Mouse (Mus musculus): ENCODE data around the gene Rftn1. TPM values are rescaled to one million over a fixed set of nuclear protein-coding genes. Genes with fewer than 3 reads are reported as not detected.

Rftn1 gene
- total RNA-seq, 2 experiments from 2014 or later = 8.4 to 9.4 TPM

DNA sequence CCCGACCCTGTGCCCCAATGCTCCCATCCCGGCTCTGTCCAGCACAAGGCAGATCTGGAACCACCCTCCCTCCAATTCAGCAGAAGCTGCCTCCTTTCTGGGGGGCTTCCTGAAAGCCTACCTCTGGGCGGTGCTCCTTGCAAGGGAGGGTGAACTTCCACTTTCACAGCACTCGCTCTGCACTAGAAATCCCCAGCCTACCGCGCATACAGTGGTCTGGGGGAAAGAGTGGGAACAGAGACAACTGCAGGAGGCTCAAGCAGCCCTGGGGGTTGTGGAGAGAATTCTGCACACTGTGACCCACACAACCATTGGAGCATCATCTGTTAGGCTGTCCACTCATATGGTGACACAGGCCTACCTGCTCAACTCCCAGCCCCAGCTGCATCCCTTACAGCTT, 30.7 kb downstream of the Rftn1 start:
- H3K27ac ChIP-seq = no peak overlapping the region
- no peak for DNase-seq (ENCODE audit: extremely low spot score in 1 of 2, low spot score in 2 of 2)
- intact Hi-C loops (cut with DNase I) = no loop called here
- no peak overlapping the region for H3K4me3 ChIP-seq
- no peak for TF ChIP-seq CTCF (IDR thresholded peaks at IDR 0.05)

- Histone ChIP-seq H3K27ac (no peak overlapping the region), H3K4me3 (no peak overlapping the region)
- DNase-seq (ENCODE audit: extremely low spot score in 1 of 2, low spot score in 2 of 2) = no peak
- intact Hi-C loops (cut with DNase I) = no loop called here
- no peak for TF ChIP-seq CTCF (IDR thresholded peaks at IDR 0.05)
Observed at GRCm38 (mm10) chr17:50158565-50158964, 31.9 kb downstream of the Rftn1 start.

DNA sequence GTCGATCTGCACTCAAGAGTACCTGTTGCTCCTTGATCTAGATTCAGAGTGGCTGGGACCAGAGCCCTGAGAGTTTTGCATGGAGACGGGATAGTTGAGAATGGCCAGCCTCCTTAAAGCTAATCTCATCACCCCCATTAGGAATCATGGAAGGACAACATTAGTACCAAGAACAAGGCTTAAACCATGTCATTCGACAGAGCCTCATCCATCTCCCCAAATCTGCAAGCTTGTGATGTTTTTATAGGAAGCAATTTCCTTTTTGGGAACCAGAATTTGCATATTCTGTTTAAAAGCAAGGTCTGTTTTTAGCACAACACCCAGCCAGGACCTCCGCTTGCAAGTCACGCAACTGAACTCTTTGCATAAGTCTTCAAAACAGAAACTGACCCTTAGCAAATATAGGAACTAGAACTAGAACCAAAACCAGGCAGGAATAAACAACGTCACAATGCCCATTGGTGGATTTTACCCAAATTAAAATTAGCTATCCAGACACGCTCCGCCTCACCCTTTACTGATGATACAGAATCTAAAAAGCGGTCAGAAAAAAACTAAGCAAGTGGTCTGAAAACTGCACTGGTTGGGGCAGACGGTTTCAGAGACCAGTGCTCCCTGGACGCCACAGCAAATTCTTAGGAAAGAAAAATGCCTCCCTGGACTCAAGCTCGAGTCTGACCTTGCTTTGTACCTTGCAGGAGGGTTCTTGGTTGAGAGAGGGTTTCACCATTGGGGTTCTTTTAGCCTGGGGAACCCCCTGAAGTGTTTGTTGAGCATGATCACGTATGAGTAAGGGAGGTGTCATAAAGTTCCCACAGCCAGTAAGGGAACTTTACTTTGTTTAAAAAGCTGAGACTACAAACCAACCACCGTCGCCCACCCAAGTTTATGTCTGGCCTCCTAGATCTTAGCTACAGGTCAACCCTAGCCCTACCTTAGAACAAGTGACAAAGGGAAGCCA, 33.0 kb downstream of the Rftn1 start:
- no peak for TF ChIP-seq CTCF (IDR thresholded peaks at IDR 0.05)
- intact Hi-C loops (cut with DNase I) = no loop called here

DNA sequence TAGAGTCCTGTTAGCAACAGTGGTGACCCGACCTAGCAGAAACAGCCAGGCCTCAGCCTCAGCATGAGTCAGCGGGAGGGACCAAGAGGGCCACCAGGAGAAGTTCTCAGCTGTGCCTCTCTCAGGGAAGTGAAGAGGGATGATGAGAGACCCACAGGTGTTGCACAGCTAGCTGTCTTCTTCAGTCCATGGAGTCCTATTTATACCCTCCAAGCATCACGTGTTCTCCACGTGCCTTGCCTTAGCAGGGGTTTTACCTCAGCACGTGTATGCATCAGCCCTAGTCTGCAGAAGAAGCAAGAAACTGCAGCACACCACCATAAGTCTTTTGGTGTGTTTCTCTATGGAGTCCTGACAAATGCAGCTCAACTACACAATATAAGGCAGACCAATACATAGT, 38.4 kb downstream of the Rftn1 start:
- Histone ChIP-seq H3K27ac (no peak overlapping the region), H3K4me3 (no peak overlapping the region)
- no peak for TF ChIP-seq CTCF (IDR thresholded peaks at IDR 0.05)
- intact Hi-C loops (cut with DNase I) = no loop called here
- DNase-seq (ENCODE audit: extremely low spot score in 1 of 2, low spot score in 2 of 2) = no peak

More for the DNA sequence above, 33.0 kb downstream of the Rftn1 start:
- H3K27ac ChIP-seq = no peak overlapping the region
- no peak overlapping the region for H3K4me3 ChIP-seq
- no peak for DNase-seq (ENCODE audit: extremely low spot score in 1 of 2, low spot score in 2 of 2)

- no peak for DNase-seq (ENCODE audit: extremely low spot score in 1 of 2, low spot score in 2 of 2)
- intact Hi-C loops (cut with DNase I) = no loop called here
- no peak for TF ChIP-seq CTCF (IDR thresholded peaks at IDR 0.05)
- H3K27ac ChIP-seq = no peak overlapping the region
- no peak overlapping the region for H3K4me3 ChIP-seq
Observed at GRCm38 (mm10) chr17:50151208-50151723, 39.2 kb downstream of the Rftn1 start.

DNA sequence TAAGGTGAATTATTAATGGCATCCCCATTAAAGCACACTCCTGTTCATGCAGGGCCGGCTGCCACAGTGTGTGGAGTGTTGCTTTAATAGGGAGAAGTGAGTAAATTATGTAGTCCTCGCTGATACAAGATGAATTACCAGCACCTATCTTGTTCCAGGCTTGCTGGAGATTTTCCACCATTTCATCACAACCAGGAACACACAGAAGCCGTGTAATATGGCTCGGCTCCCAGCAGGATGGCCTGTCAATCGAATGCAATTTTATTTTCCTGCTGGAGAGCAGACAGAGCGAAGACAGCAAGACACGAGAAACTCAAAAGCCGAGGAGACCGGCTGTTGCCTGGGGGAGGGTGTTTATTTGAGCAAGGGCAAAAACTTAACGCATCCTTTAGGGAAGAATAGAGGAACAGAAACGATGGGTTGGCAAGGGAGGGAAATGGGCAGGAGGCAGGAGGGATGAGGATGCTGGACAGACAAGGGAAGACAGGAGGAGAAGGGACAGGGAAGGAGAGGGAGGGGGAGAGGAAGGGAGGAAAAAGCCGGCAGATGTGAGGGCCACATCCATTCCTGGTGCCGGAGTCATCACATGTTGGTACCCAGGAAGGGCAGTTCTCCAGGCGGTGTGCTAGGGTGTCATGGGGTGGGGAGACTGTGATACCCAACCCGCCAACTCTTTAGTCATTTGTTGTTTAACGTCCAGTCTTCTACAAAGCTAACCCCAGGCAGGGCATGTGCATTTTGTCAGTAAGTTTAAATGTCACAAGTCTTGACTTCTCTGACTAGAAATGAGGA, 39.9 kb downstream of the Rftn1 start:
- Histone ChIP-seq H3K4me3 (no peak overlapping the region), H3K27ac (no peak overlapping the region)
- intact Hi-C loops (cut with DNase I) = no loop called here
- DNase-seq (ENCODE audit: extremely low spot score in 1 of 2, low spot score in 2 of 2) = peak in 1 of 2 experiments; percentile 24
- no peak for TF ChIP-seq CTCF (IDR thresholded peaks at IDR 0.05)

- Histone ChIP-seq H3K4me3 (no peak overlapping the region), H3K27ac (no peak overlapping the region)
- intact Hi-C loops (cut with DNase I) = no loop called here
- DNase-seq (ENCODE audit: extremely low spot score in 1 of 2, low spot score in 2 of 2) = no peak
- no peak for TF ChIP-seq CTCF (IDR thresholded peaks at IDR 0.05)
Observed at GRCm38 (mm10) chr17:50149690-50150210, 40.7 kb downstream of the Rftn1 start.

DNA sequence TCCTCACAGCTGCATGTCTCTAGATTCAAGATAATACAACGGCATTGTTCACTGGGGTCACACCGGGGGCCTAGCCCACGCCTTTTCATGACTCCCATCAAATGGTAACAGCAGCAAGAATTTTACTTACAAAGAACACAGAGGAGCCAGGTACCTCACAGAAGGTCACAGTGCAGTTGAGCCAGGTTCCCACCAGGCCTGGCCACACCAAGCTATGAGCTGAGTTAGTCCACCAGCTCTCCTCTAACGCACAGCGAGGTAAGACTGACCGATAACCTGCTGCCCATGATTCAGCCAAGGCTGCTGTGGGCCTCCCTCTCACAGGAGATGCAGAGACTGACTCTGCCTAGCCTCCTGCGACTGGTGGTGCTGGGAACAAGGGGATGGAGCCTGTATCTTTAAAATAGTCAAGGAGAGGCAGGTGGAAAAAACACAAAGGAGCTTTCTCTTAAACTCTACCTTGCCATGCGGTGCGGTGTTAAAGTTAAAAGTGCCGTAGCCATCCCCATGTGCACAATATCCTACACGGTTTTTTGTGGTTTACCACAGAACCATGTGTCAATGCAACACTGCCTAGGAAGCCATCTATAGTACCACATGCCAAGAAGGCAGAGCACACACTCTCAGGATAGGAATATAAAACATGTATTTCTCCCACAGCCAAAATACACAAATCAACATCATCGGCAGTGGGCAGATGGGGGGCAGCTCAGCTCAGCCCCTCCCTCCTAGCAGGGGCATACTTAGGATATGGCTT, 42.5 kb downstream of the Rftn1 start:
- intact Hi-C loops (cut with DNase I) = no loop called here
- DNase-seq (ENCODE audit: extremely low spot score in 1 of 2, low spot score in 2 of 2) = no peak
- Histone ChIP-seq H3K27ac (no peak overlapping the region), H3K4me3 (no peak overlapping the region)
- TF ChIP-seq CTCF (IDR thresholded peaks at IDR 0.05) = no peak

DNA sequence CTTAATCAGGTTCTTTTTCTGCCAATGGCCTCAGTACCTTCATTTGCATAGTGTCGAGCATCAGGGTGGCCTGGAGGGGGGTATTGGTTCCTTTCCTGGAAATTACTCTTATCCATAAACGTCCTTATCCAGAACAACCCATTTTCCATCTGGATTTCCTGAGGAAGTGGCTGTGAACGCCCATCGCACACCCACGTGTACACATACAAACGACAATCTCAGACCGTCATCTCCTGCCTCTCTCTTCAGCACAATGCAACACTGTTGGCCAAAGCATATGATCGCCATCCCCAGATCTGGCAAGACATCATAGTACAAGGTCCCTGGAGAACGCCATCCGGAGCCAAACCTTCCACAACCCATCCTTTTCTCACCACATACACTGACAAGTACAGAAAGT, 47.1 kb downstream of the Rftn1 start:
- Histone ChIP-seq H3K27ac (no peak overlapping the region), H3K4me3 (no peak overlapping the region)
- no peak for TF ChIP-seq CTCF (IDR thresholded peaks at IDR 0.05)
- intact Hi-C loops (cut with DNase I) = no loop called here
- no peak for DNase-seq (ENCODE audit: extremely low spot score in 1 of 2, low spot score in 2 of 2)

GRCm38 (mm10) chr17:50142553-50142952, 47.9 kb downstream of the Rftn1 start:
- Histone ChIP-seq H3K27ac (no peak overlapping the region), H3K4me3 (no peak overlapping the region)
- no peak for DNase-seq (ENCODE audit: extremely low spot score in 1 of 2, low spot score in 2 of 2)
- intact Hi-C loops (cut with DNase I) = no loop called here
- no peak for TF ChIP-seq CTCF (IDR thresholded peaks at IDR 0.05)

- no peak for TF ChIP-seq CTCF (IDR thresholded peaks at IDR 0.05)
- no peak overlapping the region for H3K4me3 ChIP-seq
- no peak for DNase-seq (ENCODE audit: extremely low spot score in 1 of 2, low spot score in 2 of 2)
- intact Hi-C loops (cut with DNase I) = no loop called here
- H3K27ac ChIP-seq = no peak overlapping the region
Observed at GRCm38 (mm10) chr17:50142151-50142550, 48.3 kb downstream of the Rftn1 start.

Data from left cerebral cortex, adult 2 months (tissue).